Mouse (Mus musculus) urinary bladder, postnatal 36 days (tissue): ENCODE data around the gene Alg11.

Experiments
- DNase-seq, 2 experiments: peaks; one replicate each; pipeline ENCODE4 v3.0.0; 2022; ENCODE audit warnings: low spot score in 2 of 2, mixed read lengths in 1 of 2

Alg11 gene

DNA sequence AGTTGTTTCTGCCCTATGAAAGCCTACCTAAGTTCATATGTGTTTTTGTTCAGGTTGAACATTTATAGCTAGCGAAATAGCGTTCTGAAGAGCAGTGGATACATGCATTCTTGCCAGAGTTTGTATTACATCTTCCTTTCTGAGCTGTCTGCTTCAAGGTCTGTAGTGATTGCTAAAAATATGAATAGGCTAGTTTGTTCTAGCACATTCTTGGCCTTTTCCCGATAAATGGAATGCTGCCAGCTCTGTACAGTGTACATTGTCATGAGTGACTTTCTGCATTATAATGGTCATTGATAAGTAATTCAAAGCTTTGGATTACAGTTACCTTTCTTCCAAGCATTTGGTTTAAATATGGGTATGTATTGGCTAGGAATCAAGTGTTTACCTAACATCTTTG, 605 bp downstream of the Alg11 start:
- no peak for DNase-seq

DNA sequence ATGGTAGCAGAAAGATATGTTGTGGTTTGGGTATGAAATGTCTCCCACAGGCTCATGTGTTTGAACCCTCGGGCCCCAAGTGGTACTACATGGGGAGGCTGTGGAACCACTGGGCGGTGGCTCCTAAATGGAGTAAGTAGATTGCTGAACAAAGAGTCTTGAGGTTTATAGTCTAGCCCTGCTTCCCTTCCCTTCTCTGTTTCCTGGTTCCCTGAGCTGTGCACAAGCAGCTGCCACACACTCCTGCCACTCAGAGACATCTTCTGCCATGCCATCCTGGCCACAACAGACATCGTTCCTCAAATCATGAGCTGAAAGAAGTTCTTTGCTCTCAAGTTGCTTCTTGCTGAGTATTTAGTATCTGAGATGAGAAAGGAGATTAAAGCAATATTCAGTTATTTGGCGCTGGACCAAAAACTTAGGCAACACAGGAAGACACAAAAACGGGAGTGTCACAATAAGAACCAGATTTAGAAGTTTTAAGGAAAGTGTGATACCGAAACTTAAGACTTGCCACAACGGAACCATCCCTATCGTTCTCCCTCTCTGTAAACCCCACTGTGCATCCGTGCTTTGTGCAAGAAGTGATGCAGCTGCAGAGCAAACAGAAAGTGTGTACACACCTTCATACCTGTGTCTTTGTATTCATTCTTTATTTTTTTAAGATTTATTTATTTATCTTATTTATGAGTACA, 18.9 kb downstream of the Alg11 start:
- no peak for DNase-seq

DNA sequence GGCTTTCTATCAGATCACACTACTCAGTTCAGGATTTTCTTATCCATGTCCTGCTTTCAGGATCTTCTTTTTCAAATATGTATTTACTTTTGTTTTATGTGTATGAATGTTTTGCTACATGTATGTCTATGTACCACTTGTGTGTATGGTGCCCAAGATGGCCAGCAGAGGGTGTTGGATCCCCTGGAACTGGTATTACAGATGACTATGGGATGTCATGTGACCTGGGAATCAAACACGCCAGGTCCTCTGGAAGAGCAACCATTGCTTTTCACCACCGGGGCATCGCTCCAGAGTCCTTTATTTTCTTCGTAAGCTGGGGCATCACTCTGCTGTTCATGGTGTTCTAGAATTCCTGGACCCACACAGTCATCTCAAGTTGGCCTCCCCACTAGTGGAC, 28.7 kb downstream of the Alg11 start:
- no peak for DNase-seq

DNA sequence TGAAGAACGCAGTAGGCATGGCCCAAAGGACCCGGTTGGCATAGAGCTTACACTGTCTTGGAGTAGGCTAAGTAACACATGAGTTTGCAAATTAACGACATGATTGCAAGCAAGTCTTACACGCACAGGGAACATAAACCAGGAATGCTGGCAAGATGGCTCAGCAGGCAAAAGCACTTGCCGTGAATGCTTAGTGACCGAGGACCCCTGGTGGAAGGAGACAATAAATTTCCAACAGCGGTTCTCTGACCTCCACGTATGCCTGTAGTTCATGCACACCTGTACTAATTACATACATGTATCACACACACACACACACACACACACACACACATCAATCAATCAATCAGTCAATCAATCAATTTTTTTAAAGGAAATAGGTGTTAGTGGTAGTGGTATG, 31.0 kb downstream of the Alg11 start:
- DNase-seq: peak in 1 of 2 experiments; percentile 1

DNA sequence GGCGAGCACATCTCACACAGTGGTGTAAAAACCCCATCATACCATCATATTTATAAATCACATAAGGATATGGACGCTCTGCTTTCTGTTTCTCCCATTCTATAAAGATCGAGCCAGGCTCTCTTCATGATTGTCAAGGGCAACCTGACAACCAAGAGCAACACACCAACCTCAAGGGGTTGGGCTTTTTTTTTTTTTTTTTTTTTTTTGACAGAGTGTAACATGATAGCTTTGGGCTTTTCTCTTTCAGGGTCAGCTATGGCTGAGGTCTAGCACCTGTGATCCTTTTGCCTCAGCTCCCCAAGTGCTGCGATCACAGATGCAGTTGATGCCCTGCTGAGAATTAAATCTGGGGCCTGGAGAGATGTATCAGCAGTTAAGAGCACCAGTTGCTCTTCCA, 46.5 kb downstream of the Alg11 start:
- DNase-seq: no peak
